Mouse (Mus musculus) stomach, embryonic 16.5 days (tissue): Measurements from ENCODE around the gene Sox8. TPM values are rescaled to one million over a fixed set of nuclear protein-coding genes. Genes with fewer than 3 reads are reported as not detected.

Experiments
- ATAC-seq: fragments of 200-750 bp; cut with Nextera tagmentation; 2 replicates; pipeline ENCODE4 v1.8.0; 2017; ENCODE audit warnings: moderate number of reproducible peaks, moderate TSS enrichment; ENCODE audit not compliant: insufficient read depth, low FRiP score
- H3K27ac ChIP-seq: fragments of 300-500 bp; sonication (generic); 2 replicates; pipeline ENCODE4 v1.5.1; 2014; ENCODE audit warnings: low read length
- H3K27me3 ChIP-seq: fragments of 300-500 bp; sonication (generic); 2 replicates; pipeline ENCODE4 v1.6.1; 2014; ENCODE audit warnings: low read length, control low read depth, mixed read lengths; ENCODE audit not compliant: control insufficient read depth, insufficient read depth
- H3K36me3 ChIP-seq: fragments of 300-500 bp; sonication (generic); 2 replicates; pipeline ENCODE4 v1.6.1; 2014; ENCODE audit warnings: low read length; ENCODE audit not compliant: control insufficient read depth, insufficient read depth
- H3K4me1 ChIP-seq: fragments of 300-500 bp; sonication (generic); 2 replicates; pipeline ENCODE4 v1.6.1; 2014; ENCODE audit warnings: low read length, control low read depth, mixed read lengths; ENCODE audit not compliant: control insufficient read depth, insufficient read depth
- H3K4me2 ChIP-seq: fragments of 300-500 bp; sonication (generic); 2 replicates; pipeline ENCODE4 v1.6.1; 2014; ENCODE audit warnings: low read depth, low read length, mixed read lengths
- H3K4me3 ChIP-seq: fragments of 300-500 bp; sonication (generic); replicated peaks from 2 replicates; pipeline ENCODE4 v1.5.1; 2014; ENCODE audit warnings: mild to moderate bottlenecking, low read length
- H3K9ac ChIP-seq: fragments of 300-500 bp; sonication (generic); 2 replicates; pipeline ENCODE4 v1.6.1; 2014; ENCODE audit warnings: low read length
- H3K9me3 ChIP-seq: fragments of 300-500 bp; sonication (generic); replicated peaks from 2 replicates; pipeline ENCODE4 v1.6.1; 2016; ENCODE audit warnings: low read length, control low read depth; ENCODE audit not compliant: control insufficient read depth
- WGBS: fragments of 180-500 bp; shearing (Covaris S2); extraction: QIAGEN DNeasy Blood & Tissue Kit; methylation state at CpG from one replicate; pipeline ENCODE4 v1.1.7; 2014; 5-methylcytosine and 5-hydroxymethylcytosine counted together
- polyA plus RNA-seq: library from polyadenylated mRNA; unstranded; fragments of >200 nt; fragmentation: Nextera tagmentation; extraction: Ambion mirVana; gene quantifications from 2 replicates; pipeline ENCODE4 v1.2.1, GENCODE M21; 2015

The Sox8 gene
- polyA plus RNA-seq, 1 experiment from 2014 or later, result 3.3 TPM

- ATAC-seq, result no peak
- 91% methylated on average over 9 of the region's 9 CpGs for WGBS
- no peaks in the 10 kb centered on the region for H3K9me3 ChIP-seq
- no peak overlapping the region for H3K4me3 ChIP-seq
- H3K36me3 ChIP-seq, result no peaks in the 10 kb centered on the region
- no peaks in the 10 kb centered on the region for H3K27me3 ChIP-seq
- H3K27ac ChIP-seq, result no peak overlapping the region
- no peak overlapping the region for H3K9ac ChIP-seq
- peaks cover 8% of the 10 kb centered on the region; the same call in 1 of the 2 replicates for H3K4me1 ChIP-seq
- no peak overlapping the region for H3K4me2 ChIP-seq
Measured at GRCm38 (mm10) chr17:25584646-25585045, 14.2 kb upstream of the Sox8 start.

- peaks cover 10% of the 10 kb centered on the region; the same call in 1 of the 2 replicates for H3K4me1 ChIP-seq
- no peak overlapping the region for H3K4me2 ChIP-seq
- no peaks in the 10 kb centered on the region for H3K36me3 ChIP-seq
- H3K27ac ChIP-seq, result no peak overlapping the region
- ATAC-seq, result no peak
- no peaks in the 10 kb centered on the region for H3K9me3 ChIP-seq
- H3K9ac ChIP-seq, result no peak overlapping the region
- H3K27me3 ChIP-seq, result no peaks in the 10 kb centered on the region
- H3K4me3 ChIP-seq, result no peak overlapping the region
- WGBS, result 77% methylated on average over 8 of the region's 8 CpGs
Measured at GRCm38 (mm10) chr17:25583858-25584257, 13.4 kb upstream of the Sox8 start.

GRCm38 (mm10) chr17:25583099-25583498 lies 12.6 kb upstream of the Sox8 start:
- Histone ChIP-seq H3K4me1 (peaks cover 15% of the 10 kb centered on the region), H3K36me3 (no peaks in the 10 kb centered on the region), H3K4me3 (no peak overlapping the region), H3K27ac (no peak overlapping the region), H3K9ac (no peak overlapping the region), H3K9me3 (no peaks in the 10 kb centered on the region), H3K27me3 (no peaks in the 10 kb centered on the region), H3K4me2 (no peak overlapping the region)
- no peak for ATAC-seq
- WGBS, result 62% methylated on average over 4 of the region's 4 CpGs

GRCm38 (mm10) chr17:25582076-25582475 lies 11.6 kb upstream of the Sox8 start:
- H3K4me2 ChIP-seq, result no peak overlapping the region
- H3K4me1 ChIP-seq, result peaks cover 15% of the 10 kb centered on the region
- 71% methylated on average over 8 of the region's 8 CpGs for WGBS
- H3K27me3 ChIP-seq, result no peaks in the 10 kb centered on the region
- H3K9me3 ChIP-seq, result no peaks in the 10 kb centered on the region
- ATAC-seq, result no peak
- H3K9ac ChIP-seq, result no peak overlapping the region
- no peak overlapping the region for H3K4me3 ChIP-seq
- H3K27ac ChIP-seq, result no peak overlapping the region
- H3K36me3 ChIP-seq, result no peaks in the 10 kb centered on the region

DNA sequence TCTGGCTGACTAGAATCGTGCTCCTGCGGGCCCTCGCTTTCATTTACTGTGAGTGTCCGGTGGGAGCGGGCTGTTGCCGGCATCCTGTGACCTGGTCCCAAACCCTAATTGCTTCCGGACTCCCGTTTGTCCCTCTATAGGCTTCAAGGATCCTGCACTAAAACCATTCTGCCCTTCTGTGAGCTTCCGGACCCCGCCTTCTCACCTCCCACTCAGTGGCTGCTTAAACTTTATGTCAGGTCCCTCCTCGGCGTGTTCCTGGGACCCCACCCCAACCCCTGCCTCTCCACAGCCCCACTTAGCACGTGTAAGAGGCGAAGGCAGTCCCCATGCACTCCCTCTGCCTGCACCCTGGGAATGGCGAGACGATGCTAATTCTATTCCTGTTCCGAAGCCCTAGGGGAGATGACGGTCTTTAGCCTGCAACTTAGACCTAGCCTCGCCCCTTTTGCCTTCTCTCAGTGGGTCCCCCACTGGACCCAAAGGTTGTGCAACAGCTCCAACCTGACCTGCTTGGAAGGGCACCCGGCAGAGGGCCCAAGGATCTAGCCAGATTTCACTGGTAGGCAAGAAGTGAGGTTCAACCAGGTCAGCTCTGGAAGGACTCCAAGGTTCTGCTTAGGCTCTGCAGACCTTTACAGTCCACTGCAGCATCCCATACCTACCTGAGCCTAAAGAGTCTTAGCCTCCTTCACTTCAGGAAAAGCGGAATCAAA lies 9.0 kb upstream of the Sox8 start:
- Histone ChIP-seq H3K27ac (peak overlapping the region; percentile 43; the same call in 1 of the 2 replicates), H3K27me3 (no peaks in the 10 kb centered on the region; the same call in 1 of the 2 replicates), H3K4me2 (peak overlapping the region; percentile 81), H3K4me3 (peak overlapping the region; percentile 64), H3K4me1 (peaks cover 19% of the 10 kb centered on the region), H3K9me3 (no peaks in the 10 kb centered on the region), H3K36me3 (no peaks in the 10 kb centered on the region), H3K9ac (peak overlapping the region; percentile 79)
- ATAC-seq, result peak; percentile 42; the same call in 1 of the 2 replicates
- 7% methylated on average over 21 of the region's 21 CpGs for WGBS

DNA sequence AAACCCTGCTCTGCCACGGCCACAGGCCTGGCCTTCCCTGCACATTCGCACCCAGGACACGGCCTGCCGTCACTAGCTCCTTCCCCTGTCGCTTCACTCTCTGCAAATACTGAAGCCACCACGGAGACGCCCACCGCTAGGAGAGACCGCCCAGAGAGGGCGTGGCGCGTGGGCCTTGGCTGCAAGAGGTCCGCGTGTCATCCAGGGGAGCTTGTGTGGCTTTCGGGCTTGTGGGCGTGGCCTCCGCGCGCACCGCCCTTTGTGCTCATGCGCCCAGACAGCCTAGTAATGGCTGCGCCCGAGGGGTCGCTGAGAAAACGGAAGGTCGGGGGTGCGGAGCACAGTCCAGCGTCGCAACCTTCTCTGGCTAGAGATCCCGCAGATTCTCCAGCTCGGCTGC lies 8.4 kb upstream of the Sox8 start, which contains the start of gene Lmf1:
Gene Lmf1, plus strand, starts transcription at position 166 of the 400 bp plus-strand sequence.
- peak; percentile 97 for ATAC-seq
- WGBS, result under 1% methylated on average over 31 of the region's 31 CpGs

DNA sequence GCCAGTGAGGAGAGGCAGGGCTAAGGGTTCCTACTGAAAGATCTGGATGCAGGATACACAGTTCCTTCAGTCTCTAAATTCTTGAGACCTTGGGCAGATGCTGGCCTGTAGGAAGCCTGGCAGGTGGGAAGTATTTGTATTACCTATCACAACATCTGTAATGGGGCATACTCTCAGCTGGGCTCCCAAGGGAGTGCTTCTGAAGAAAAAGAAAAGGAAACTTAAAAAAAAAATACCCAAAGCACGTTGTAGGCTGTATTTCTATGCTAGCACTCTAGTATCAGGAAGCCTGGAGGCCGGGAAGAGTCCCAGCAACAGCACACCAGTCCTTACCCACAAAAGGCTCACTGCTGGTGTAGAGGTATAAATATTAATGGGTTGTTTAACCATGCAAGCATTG lies 7.2 kb upstream of the Sox8 start:
- Histone ChIP-seq H3K4me3 (no peak overlapping the region), H3K4me1 (peaks cover 16% of the 10 kb centered on the region), H3K27ac (no peak overlapping the region), H3K9ac (no peak overlapping the region), H3K9me3 (no peaks in the 10 kb centered on the region), H3K36me3 (no peaks in the 10 kb centered on the region), H3K27me3 (no peaks in the 10 kb centered on the region; the same call in 1 of the 2 replicates), H3K4me2 (no peak overlapping the region)
- WGBS, result 63% methylated on average over 2 of the region's 2 CpGs
- ATAC-seq, result no peak

More for the DNA sequence above, 8.4 kb upstream of the Sox8 start, which contains the start of gene Lmf1:
- no peaks in the 10 kb centered on the region; the same call in 1 of the 2 replicates for H3K27me3 ChIP-seq
- H3K4me1 ChIP-seq, result peaks cover 19% of the 10 kb centered on the region
- no peaks in the 10 kb centered on the region for H3K36me3 ChIP-seq
- peak within 1 kb of the TSS; percentile 79 for H3K9ac ChIP-seq
- H3K27ac ChIP-seq, result peak within 1 kb of the TSS; percentile 43; the same call in 1 of the 2 replicates
- peak within 1 kb of the TSS; percentile 81 for H3K4me2 ChIP-seq
- H3K4me3 ChIP-seq, result peak within 1 kb of the TSS; percentile 64
- no peaks in the 10 kb centered on the region for H3K9me3 ChIP-seq

DNA sequence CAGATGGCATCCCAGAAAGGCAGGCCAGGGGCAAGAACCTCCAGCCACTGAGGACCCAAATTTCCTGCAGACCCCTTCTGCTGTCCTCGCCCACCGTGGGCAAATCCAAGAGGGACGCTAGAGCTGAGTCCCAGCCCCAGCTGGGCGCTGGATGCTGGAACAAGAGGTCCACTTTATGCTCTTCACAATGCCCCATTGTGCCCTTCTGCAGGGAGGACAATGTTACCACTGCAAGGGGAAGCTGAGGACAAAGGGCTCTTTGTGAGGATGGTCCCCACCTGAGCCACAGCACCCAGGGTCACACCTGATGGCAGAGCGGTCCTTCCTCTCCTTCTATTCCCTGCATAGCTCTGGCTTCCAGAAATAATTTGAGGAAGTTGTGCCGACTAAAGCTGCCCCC lies 6.8 kb upstream of the Sox8 start:
- Histone ChIP-seq H3K4me2 (no peak overlapping the region), H3K27ac (no peak overlapping the region), H3K9ac (no peak overlapping the region), H3K27me3 (no peaks in the 10 kb centered on the region; the same call in 1 of the 2 replicates), H3K9me3 (no peaks in the 10 kb centered on the region), H3K36me3 (no peaks in the 10 kb centered on the region), H3K4me3 (no peak overlapping the region), H3K4me1 (peaks cover 16% of the 10 kb centered on the region)
- 64% methylated on average over 6 of the region's 6 CpGs for WGBS
- ATAC-seq, result no peak

DNA sequence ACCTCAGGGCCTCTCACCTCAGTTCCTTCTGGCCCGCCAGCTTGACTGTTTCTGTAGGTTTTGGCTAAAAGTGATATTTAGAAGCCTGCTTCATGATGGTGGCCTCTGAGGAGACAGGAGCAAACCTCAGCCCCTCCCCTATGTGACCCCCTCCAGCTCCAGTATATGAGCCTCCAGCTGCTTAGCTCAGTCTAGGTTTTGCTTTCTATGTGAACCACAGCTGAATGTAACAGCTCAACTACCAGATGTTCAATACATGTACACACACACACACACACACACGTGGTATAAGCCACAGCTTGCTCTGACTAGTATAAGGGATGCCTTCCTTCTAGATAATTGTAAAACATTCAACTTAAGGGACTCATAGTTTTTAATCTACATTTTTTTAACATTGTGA lies 5.5 kb upstream of the Sox8 start:
- no peak for ATAC-seq
- Histone ChIP-seq H3K27ac (no peak overlapping the region), H3K4me1 (peaks cover 21% of the 10 kb centered on the region), H3K4me3 (no peak overlapping the region), H3K9ac (no peak overlapping the region), H3K9me3 (no peaks in the 10 kb centered on the region), H3K4me2 (no peak overlapping the region), H3K36me3 (no peaks in the 10 kb centered on the region), H3K27me3 (peaks cover under 1% of the 10 kb centered on the region; the same call in 1 of the 2 replicates)
- WGBS, result 58% methylated on average over 2 of the region's 2 CpGs
